Mouse (Mus musculus): ENCODE data around the gene Lce1e.

DNA sequence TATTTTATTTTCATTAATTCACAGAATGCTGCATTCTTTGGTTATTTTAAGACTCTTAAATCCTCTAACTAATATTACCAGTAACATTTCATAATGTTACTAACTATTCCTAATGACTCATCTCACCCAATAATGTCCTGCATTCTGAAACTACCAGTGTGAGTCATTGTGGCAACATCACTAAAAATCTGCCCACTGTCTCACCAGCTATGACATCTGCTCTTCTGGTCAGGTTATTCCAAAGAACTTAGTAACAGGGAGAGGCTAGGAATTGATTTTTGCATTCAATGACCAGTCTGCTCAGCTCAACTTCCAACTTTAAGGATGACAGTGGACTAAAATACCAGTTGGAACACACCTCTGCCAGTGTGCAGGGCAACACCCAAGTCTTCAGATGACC, 17.2 kb downstream of the Lce1e start:
- TF ChIP-seq EP300 (optimal IDR thresholded peaks at IDR 0.05) = no peak
- no peak for TF ChIP-seq CTCF (IDR thresholded peaks at IDR 0.05; ENCODE audit: low read depth)
